Mouse (Mus musculus): Measurements from ENCODE around the gene Ifnk. TPM values are rescaled to one million over a fixed set of nuclear protein-coding genes. Genes with fewer than 3 reads are reported as not detected.

Ifnk gene
- polyA plus RNA-seq, 1 experiment from 2014 or later, result 0.14 TPM

DNA sequence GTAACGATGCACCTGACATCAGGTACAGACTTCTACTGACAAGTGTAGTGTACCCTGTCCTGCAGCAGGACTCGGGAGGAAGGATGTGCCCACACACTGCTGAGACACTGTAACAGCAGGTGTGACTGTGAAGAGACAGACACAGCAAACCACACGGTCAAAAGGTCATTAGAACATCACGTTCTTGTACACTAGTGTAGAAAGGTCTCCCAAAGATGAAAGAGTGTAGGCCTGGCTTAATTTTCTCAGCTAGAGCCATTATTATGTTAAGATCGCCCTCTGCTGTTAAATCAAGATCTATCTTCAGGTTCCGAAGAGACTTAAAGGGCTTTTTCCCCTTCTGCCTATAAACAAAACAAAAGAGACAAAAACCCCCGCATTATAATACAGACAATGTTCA lies 40.9 kb downstream of the Ifnk start:
- 43% methylated on average over 7 of the region's 7 CpGs for WGBS (ENCODE audit: insufficient replicate concordance)
- Histone ChIP-seq H3K27ac (ENCODE audit: low read length) (no peak overlapping the region), H3K4me1 (ENCODE audit: control insufficient read depth, low read depth, low read length) (peaks cover 4% of the 10 kb centered on the region), H3K4me2 (ENCODE audit: low read depth, low read length) (no peak overlapping the region), H3K36me3 (ENCODE audit: control insufficient read depth, insufficient read depth) (no peaks in the 10 kb centered on the region; the same call in 1 of the 2 replicates), H3K27me3 (ENCODE audit: control insufficient read depth, insufficient read depth, low read depth, low read length) (no peaks in the 10 kb centered on the region), H3K9me3 (replicated peaks; ENCODE audit: control insufficient read depth, low read length) (no peaks in the 10 kb centered on the region), H3K4me3 (ENCODE audit: low read depth, low read length) (no peak overlapping the region), H3K9ac (ENCODE audit: low read depth, low read length) (no peak overlapping the region)
- ATAC-seq (ENCODE audit: low read depth), result no peak

DNA sequence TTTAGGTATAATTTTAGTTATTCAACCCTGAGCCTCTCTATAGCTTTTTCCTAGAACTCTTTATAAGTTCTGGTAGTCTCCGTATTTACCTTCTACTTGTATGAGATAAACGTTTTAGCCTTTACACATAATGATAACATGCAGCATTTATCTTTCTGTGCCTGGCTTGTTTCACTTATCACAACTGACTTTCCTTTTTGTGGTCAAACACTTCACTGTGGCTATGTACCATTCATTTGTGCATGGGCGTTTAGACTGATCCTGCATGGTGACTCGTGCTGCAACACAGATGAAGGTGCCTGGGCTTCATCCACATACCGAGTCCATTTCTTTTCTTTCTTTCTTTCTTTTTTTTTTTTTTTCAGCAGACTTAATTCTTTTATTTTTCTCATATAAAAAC lies 49.8 kb downstream of the Ifnk start:
- ATAC-seq (ENCODE audit: low read depth), result peak; percentile 21; the same call in 1 of the 2 replicates
- Histone ChIP-seq H3K36me3 (ENCODE audit: control insufficient read depth, insufficient read depth) (0 out of 2 replicates have a peak, but pooled peaks cover 2% of the 10 kb centered on the region), H3K4me2 (ENCODE audit: low read depth, low read length) (no peak overlapping the region), H3K4me1 (ENCODE audit: control insufficient read depth, low read depth, low read length) (no peaks in the 10 kb centered on the region), H3K27me3 (ENCODE audit: control insufficient read depth, insufficient read depth, low read depth, low read length) (no peaks in the 10 kb centered on the region), H3K4me3 (ENCODE audit: low read depth, low read length) (no peak overlapping the region), H3K9ac (ENCODE audit: low read depth, low read length) (no peak overlapping the region), H3K27ac (ENCODE audit: low read length) (no peak overlapping the region), H3K9me3 (replicated peaks; ENCODE audit: control insufficient read depth, low read length) (no peaks in the 10 kb centered on the region)
- 31% methylated on average over 5 of the region's 5 CpGs for WGBS (ENCODE audit: insufficient replicate concordance)

Other genes starting within 250 kb of the Ifnk start
- 9.6 and 10.2 TPM in 2 replicates for gene Mob3b, start 5.4 kb downstream of the Ifnk start, polyA plus RNA-seq (2015; fragmentation: Nextera tagmentation; extraction: Ambion mirVana)
- 3.8 and 4.0 TPM in 2 replicates for gene C9orf72, start 74.1 kb downstream of the Ifnk start, polyA plus RNA-seq (2015; fragmentation: Nextera tagmentation; extraction: Ambion mirVana)